Mouse (Mus musculus): ENCODE measurements around the gene Scamp4. TPM values are rescaled to one million over a fixed set of nuclear protein-coding genes. Genes with fewer than 3 reads are reported as not detected.

Gene Scamp4
- polyA plus RNA-seq, 1 experiment from 2014 or later = 108 TPM

GRCm38 (mm10) chr10:80613821-80614220 is 11.1 kb downstream of the Scamp4 start:
- Histone ChIP-seq H3K9me3 (replicated peaks) (no peaks in the 10 kb centered on the region), H3K27me3 (no peaks in the 10 kb centered on the region), H3K4me1 (no peaks in the 10 kb centered on the region), H3K36me3 (peaks cover 70% of the 10 kb centered on the region), H3K27ac (replicated peaks) (no peak overlapping the region), H3K4me3 (replicated peaks) (no peak overlapping the region), H3K4me2 (replicated peaks) (no peak overlapping the region), H3K9ac (no peak overlapping the region)
- ATAC-seq (ENCODE audit: insufficient number of reproducible peaks, low FRiP score, low TSS enrichment, low read depth) = no peak
- whole genome bisulfite sequencing = 80% methylated on average over 3 of the region's 3 CpGs

DNA sequence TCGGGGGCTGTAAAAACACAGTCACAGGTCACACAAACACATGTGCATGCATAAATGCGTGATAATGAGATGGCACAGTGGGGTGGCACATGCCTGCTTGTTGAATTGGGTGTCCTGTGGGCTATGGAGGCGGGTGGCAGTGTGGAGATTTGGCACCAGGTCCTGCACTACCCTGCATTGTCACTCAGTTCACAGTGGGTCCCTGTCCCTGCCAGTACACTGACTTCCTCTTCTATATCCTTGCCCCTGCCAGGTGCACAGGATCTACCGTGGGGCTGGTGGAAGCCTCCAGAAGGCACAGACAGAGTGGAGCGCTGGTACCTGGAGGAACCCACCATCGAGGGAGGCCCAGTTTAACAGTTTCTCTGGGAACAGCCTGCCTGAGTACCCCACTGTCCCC is 11.7 kb downstream of the Scamp4 start:
- Histone ChIP-seq H3K27ac (replicated peaks) (no peak overlapping the region), H3K4me3 (replicated peaks) (no peak overlapping the region), H3K27me3 (no peaks in the 10 kb centered on the region), H3K9ac (no peak overlapping the region), H3K4me2 (replicated peaks) (no peak overlapping the region), H3K9me3 (replicated peaks) (no peaks in the 10 kb centered on the region), H3K36me3 (peaks cover 65% of the 10 kb centered on the region), H3K4me1 (no peaks in the 10 kb centered on the region)
- 84% methylated on average over 6 of the region's 6 CpGs for WGBS
- ATAC-seq (ENCODE audit: insufficient number of reproducible peaks, low FRiP score, low TSS enrichment, low read depth) = no peak

DNA sequence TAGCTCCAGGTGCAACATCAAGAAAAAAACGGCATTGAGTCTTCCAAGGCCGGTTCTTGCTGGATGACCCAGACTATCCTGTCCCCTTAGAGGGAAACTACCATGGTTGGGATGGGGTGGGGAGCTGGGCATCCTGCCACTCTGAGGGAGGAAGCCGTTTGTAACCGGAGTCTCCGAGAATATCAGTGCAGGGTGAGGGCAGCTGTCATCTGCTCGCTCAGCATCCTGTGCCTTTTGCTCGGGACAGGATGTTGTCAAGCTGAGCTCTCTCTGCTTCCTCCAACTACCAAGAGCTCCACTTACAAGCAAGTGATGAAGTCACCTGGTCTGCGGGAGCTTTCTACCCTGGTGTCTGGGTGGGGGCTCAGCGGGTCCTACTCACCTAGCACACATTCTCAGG is 15.5 kb downstream of the Scamp4 start:
- no peaks in the 10 kb centered on the region for H3K27me3 ChIP-seq
- H3K4me3 ChIP-seq (replicated peaks) = no peak overlapping the region
- WGBS = 72% methylated on average over 9 of the region's 9 CpGs
- no peak for ATAC-seq (ENCODE audit: insufficient number of reproducible peaks, low FRiP score, low TSS enrichment, low read depth)
- H3K9ac ChIP-seq = no peak overlapping the region
- H3K9me3 ChIP-seq (replicated peaks) = no peaks in the 10 kb centered on the region
- H3K4me1 ChIP-seq = peaks cover 8% of the 10 kb centered on the region
- no peak overlapping the region for H3K4me2 ChIP-seq (replicated peaks)
- H3K27ac ChIP-seq (replicated peaks) = 0 out of 2 replicates have a peak overlapping the region, but pooled peaks have one; percentile 17
- peaks cover 34% of the 10 kb centered on the region for H3K36me3 ChIP-seq

- peaks cover 23% of the 10 kb centered on the region for H3K36me3 ChIP-seq
Measured at GRCm38 (mm10) chr10:80619465-80620244, 17.0 kb downstream of the Scamp4 start.

GRCm38 (mm10) chr10:80620365-80620764 is 17.7 kb downstream of the Scamp4 start:
- no peak for ATAC-seq (ENCODE audit: insufficient number of reproducible peaks, low FRiP score, low TSS enrichment, low read depth)

More at GRCm38 (mm10) chr10:80619465-80620244, 17.0 kb downstream of the Scamp4 start:
- Histone ChIP-seq H3K4me2 (replicated peaks) (no peak overlapping the region), H3K4me3 (replicated peaks) (no peak overlapping the region), H3K9me3 (replicated peaks) (no peaks in the 10 kb centered on the region), H3K9ac (no peak overlapping the region), H3K27ac (replicated peaks) (no peak overlapping the region), H3K4me1 (peaks cover 22% of the 10 kb centered on the region), H3K27me3 (no peaks in the 10 kb centered on the region)
- WGBS = 34% methylated on average over 8 of the region's 8 CpGs
- no peak for ATAC-seq (ENCODE audit: insufficient number of reproducible peaks, low FRiP score, low TSS enrichment, low read depth)

DNA sequence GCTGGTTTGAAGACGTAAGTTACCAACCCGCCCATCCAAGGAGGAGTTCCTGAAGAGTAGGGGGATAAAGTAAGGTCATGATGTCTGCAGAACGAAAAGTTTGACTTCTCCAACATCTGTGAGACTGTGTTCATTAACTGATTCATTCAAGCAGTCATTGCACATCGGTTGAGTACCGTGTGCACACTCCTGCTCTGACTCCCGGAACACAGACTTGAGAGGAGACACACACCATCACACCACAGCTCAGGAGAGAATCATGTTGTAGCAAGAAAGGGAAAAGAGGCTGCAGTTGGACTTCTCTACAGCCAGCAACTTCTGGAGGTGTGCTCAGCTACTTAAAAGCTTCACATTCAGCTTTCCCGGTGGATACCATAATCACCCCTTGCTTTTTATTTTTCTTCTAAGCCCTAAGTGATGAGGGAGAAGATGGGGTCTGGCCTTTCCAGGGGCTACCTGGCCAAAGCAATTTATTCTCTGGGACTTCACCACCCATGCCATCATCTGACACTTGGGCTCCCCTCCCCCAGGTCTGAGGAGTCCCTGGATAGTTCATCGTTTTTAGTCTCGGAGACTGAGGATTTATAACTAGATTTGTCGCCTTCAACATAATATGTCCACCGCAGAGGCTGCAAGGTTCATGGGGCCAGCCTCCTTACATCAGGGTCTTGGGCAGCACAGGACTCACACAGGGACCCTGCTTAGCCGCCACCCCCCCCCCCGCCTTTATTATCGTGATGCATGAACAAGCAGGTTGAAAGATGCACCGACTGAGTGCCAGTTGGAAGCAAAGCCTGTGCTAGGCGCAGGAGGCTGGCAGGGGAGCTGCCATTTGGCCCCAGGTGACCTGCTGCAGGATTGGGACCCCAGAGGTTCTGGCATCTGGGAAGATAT is 18.4 kb downstream of the Scamp4 start:
- Histone ChIP-seq H3K4me1 (peaks cover 33% of the 10 kb centered on the region), H3K4me3 (replicated peaks) (peak overlapping the region; percentile 78), H3K9ac (peak overlapping the region; percentile 35; the same call in 1 of the 2 replicates), H3K27ac (replicated peaks) (peak overlapping the region; percentile 95), H3K4me2 (replicated peaks) (peak overlapping the region; percentile 59), H3K27me3 (no peaks in the 10 kb centered on the region), H3K36me3 (0 out of 2 replicates have a peak, but pooled peaks cover 9% of the 10 kb centered on the region), H3K9me3 (replicated peaks) (no peaks in the 10 kb centered on the region)
- no peak for ATAC-seq (ENCODE audit: insufficient number of reproducible peaks, low FRiP score, low TSS enrichment, low read depth)
- 56% methylated on average over 16 of the region's 16 CpGs for WGBS

More at GRCm38 (mm10) chr10:80620365-80620764, 17.7 kb downstream of the Scamp4 start:
- 89% methylated on average over 9 of the region's 9 CpGs for WGBS
- Histone ChIP-seq H3K36me3 (peaks cover 16% of the 10 kb centered on the region), H3K9ac (no peak overlapping the region), H3K4me2 (replicated peaks) (no peak overlapping the region), H3K9me3 (replicated peaks) (no peaks in the 10 kb centered on the region), H3K27ac (replicated peaks) (0 out of 2 replicates have a peak overlapping the region, but pooled peaks have one; percentile 95), H3K4me1 (peaks cover 27% of the 10 kb centered on the region), H3K27me3 (no peaks in the 10 kb centered on the region), H3K4me3 (replicated peaks) (no peak overlapping the region)

GRCm38 (mm10) chr10:80621690-80621939 is 18.9 kb downstream of the Scamp4 start:
- 3% methylated on average over 9 of the region's 9 CpGs for WGBS

GRCm38 (mm10) chr10:80621940-80622660 is 19.4 kb downstream of the Scamp4 start:
- peaks cover 33% of the 10 kb centered on the region for H3K4me1 ChIP-seq
- no peaks in the 10 kb centered on the region for H3K9me3 ChIP-seq (replicated peaks)
- H3K4me3 ChIP-seq (replicated peaks) = peak overlapping the region; percentile 78
- H3K4me2 ChIP-seq (replicated peaks) = peak overlapping the region; percentile 59
- WGBS = under 1% methylated on average over 64 of the region's 64 CpGs
- ATAC-seq (ENCODE audit: insufficient number of reproducible peaks, low FRiP score, low TSS enrichment, low read depth) = peak; percentile 96
- H3K27me3 ChIP-seq = no peaks in the 10 kb centered on the region
- H3K9ac ChIP-seq = peak overlapping the region; percentile 87
- peak overlapping the region; percentile 95 for H3K27ac ChIP-seq (replicated peaks)
- H3K36me3 ChIP-seq = 0 out of 2 replicates have a peak, but pooled peaks cover 4% of the 10 kb centered on the region

More at GRCm38 (mm10) chr10:80621690-80621939, 18.9 kb downstream of the Scamp4 start:
- Histone ChIP-seq H3K4me1 (peaks cover 33% of the 10 kb centered on the region), H3K27me3 (no peaks in the 10 kb centered on the region), H3K36me3 (0 out of 2 replicates have a peak, but pooled peaks cover 4% of the 10 kb centered on the region), H3K4me2 (replicated peaks) (peak overlapping the region; percentile 59), H3K9ac (peak overlapping the region; percentile 35; the same call in 1 of the 2 replicates), H3K9me3 (replicated peaks) (no peaks in the 10 kb centered on the region), H3K27ac (replicated peaks) (peak overlapping the region; percentile 95), H3K4me3 (replicated peaks) (peak overlapping the region; percentile 78)
- ATAC-seq (ENCODE audit: insufficient number of reproducible peaks, low FRiP score, low TSS enrichment, low read depth) = no peak

DNA sequence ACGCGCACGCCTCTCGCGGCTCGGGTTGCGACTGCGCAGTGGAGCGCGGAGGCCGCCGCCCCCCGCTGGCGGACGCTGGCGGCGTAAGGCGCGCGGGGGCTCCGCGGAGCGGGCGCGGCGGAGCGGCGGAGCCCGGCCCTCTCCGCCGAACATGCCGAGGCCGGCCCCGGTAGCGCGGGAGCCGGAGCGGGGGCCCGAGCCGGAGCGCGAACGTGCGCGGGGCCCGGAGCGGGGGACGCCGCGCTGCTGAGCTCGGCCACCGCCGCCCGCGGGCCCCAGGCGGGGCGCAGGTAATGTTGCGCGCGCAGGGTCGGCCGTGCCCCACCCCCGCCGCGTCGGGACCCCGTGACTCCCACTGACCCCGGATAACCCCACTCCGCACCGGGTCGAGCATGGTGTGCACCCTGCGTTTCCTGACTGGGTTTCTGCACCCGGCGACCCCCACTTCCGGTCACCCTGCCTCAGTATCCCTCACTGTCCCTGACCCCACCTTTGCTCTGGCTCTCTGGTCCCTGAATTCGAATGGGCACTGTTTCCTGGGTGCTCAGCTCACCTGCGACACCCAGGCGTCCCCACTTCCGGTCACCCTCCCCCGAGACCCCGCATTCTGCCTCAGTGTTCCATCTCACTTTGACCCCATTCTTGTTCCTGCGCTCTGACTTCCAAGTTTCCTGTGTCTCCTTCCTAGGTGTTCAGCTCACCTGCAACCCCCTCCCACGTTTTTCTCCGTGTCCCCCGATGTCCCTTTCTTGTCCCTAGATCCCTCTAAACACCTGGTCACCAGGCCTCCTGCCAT is 20.2 kb downstream of the Scamp4 start, which contains the start of gene Csnk1g2:
Gene Csnk1g2 (plus strand): TSS at position 178 of the 796 bp plus-strand sequence.
- ATAC-seq (ENCODE audit: insufficient number of reproducible peaks, low FRiP score, low TSS enrichment, low read depth) = peak; percentile 2; the same call in 1 of the 2 replicates
- H3K4me1 ChIP-seq = peaks cover 40% of the 10 kb centered on the region
- 1% methylated on average over 62 of the region's 85 CpGs for WGBS
- peak within 1 kb of the TSS; percentile 78 for H3K4me3 ChIP-seq (replicated peaks)
- no peaks in the 10 kb centered on the region for H3K27me3 ChIP-seq
- H3K4me2 ChIP-seq (replicated peaks) = peak within 1 kb of the TSS; percentile 91
- 0 out of 2 replicates have a peak, but pooled peaks cover 4% of the 10 kb centered on the region for H3K36me3 ChIP-seq
- H3K9ac ChIP-seq = peak within 1 kb of the TSS; percentile 87
- no peaks in the 10 kb centered on the region for H3K9me3 ChIP-seq (replicated peaks)
- peak within 1 kb of the TSS; percentile 95 for H3K27ac ChIP-seq (replicated peaks)
